Mouse (Mus musculus): ENCODE results near the gene Lrp6. TPM values are rescaled to one million over a fixed set of nuclear protein-coding genes. Genes with fewer than 3 reads are reported as not detected.

The Lrp6 gene
- polyA plus RNA-seq, 1 experiment = 0.21 TPM

- no peaks in the 10 kb centered on the region for H3K4me1 ChIP-seq (ENCODE audit: control insufficient read depth)
- peaks cover 10% of the 10 kb centered on the region for H3K27me3 ChIP-seq (ENCODE audit: control insufficient read depth)
- peaks cover 7% of the 10 kb centered on the region for H3K36me3 ChIP-seq (ENCODE audit: control insufficient read depth)
- no peaks in the 10 kb centered on the region for H3K9me3 ChIP-seq (ENCODE audit: control insufficient read depth, low read length)
- H3K4me3 ChIP-seq (replicated peaks) = no peak overlapping the region
- TF ChIP-seq GATA1 (IDR thresholded peaks at IDR 0.05; ENCODE audit: low read length) (no peak), TAL1 (IDR thresholded peaks at IDR 0.05; ENCODE audit: low read length) (no peak)
Observed at GRCm38 (mm10) chr6:134443198-134443904, 123.4 kb downstream of the Lrp6 start.

GRCm38 (mm10) chr6:134442219-134442618 is 124.5 kb downstream of the Lrp6 start:
- H3K4me3 ChIP-seq (replicated peaks) = no peak overlapping the region
- TF ChIP-seq GATA1 (IDR thresholded peaks at IDR 0.05; ENCODE audit: low read length) (no peak), TAL1 (IDR thresholded peaks at IDR 0.05; ENCODE audit: low read length) (no peak)
- H3K36me3 ChIP-seq (ENCODE audit: control insufficient read depth) = peaks cover 7% of the 10 kb centered on the region
- no peaks in the 10 kb centered on the region for H3K4me1 ChIP-seq (ENCODE audit: control insufficient read depth)
- peaks cover 10% of the 10 kb centered on the region for H3K27me3 ChIP-seq (ENCODE audit: control insufficient read depth)
- no peaks in the 10 kb centered on the region for H3K9me3 ChIP-seq (ENCODE audit: control insufficient read depth, low read length)

GRCm38 (mm10) chr6:134441716-134442115 is 125.0 kb downstream of the Lrp6 start:
- H3K4me1 ChIP-seq (ENCODE audit: control insufficient read depth) = no peaks in the 10 kb centered on the region
- H3K4me3 ChIP-seq (replicated peaks) = no peak overlapping the region
- H3K27me3 ChIP-seq (ENCODE audit: control insufficient read depth) = peaks cover 10% of the 10 kb centered on the region
- TF ChIP-seq TAL1 (IDR thresholded peaks at IDR 0.05; ENCODE audit: low read length) (no peak), GATA1 (IDR thresholded peaks at IDR 0.05; ENCODE audit: low read length) (no peak)
- no peaks in the 10 kb centered on the region for H3K9me3 ChIP-seq (ENCODE audit: control insufficient read depth, low read length)
- peaks cover 7% of the 10 kb centered on the region for H3K36me3 ChIP-seq (ENCODE audit: control insufficient read depth)

GRCm38 (mm10) chr6:134440023-134440422 is 126.7 kb downstream of the Lrp6 start:
- TF ChIP-seq TAL1 (IDR thresholded peaks at IDR 0.05; ENCODE audit: low read length) (no peak), GATA1 (IDR thresholded peaks at IDR 0.05; ENCODE audit: low read length) (no peak)
- Histone ChIP-seq H3K4me3 (replicated peaks) (no peak overlapping the region), H3K9me3 (ENCODE audit: control insufficient read depth, low read length) (no peaks in the 10 kb centered on the region), H3K27me3 (ENCODE audit: control insufficient read depth) (peaks cover 10% of the 10 kb centered on the region), H3K36me3 (ENCODE audit: control insufficient read depth) (peaks cover 3% of the 10 kb centered on the region), H3K4me1 (ENCODE audit: control insufficient read depth) (peaks cover 6% of the 10 kb centered on the region)

- H3K27me3 ChIP-seq (ENCODE audit: control insufficient read depth) = peaks cover 10% of the 10 kb centered on the region
- no peak for TF ChIP-seq TAL1 (IDR thresholded peaks at IDR 0.05; ENCODE audit: low read length)
- TF ChIP-seq GATA1 (IDR thresholded peaks at IDR 0.05; ENCODE audit: low read length) = no peak
- H3K4me1 ChIP-seq (ENCODE audit: control insufficient read depth) = peaks cover 9% of the 10 kb centered on the region
- no peaks in the 10 kb centered on the region for H3K9me3 ChIP-seq (ENCODE audit: control insufficient read depth, low read length)
- H3K36me3 ChIP-seq (ENCODE audit: control insufficient read depth) = no peaks in the 10 kb centered on the region
- no peak overlapping the region for H3K4me3 ChIP-seq (replicated peaks)
Observed at GRCm38 (mm10) chr6:134439401-134440021, 127.3 kb downstream of the Lrp6 start.

- no peaks in the 10 kb centered on the region for H3K36me3 ChIP-seq (ENCODE audit: control insufficient read depth)
- no peak overlapping the region for H3K4me3 ChIP-seq (replicated peaks)
- H3K27me3 ChIP-seq (ENCODE audit: control insufficient read depth) = peaks cover 10% of the 10 kb centered on the region
- H3K4me1 ChIP-seq (ENCODE audit: control insufficient read depth) = peaks cover 15% of the 10 kb centered on the region
- no peaks in the 10 kb centered on the region for H3K9me3 ChIP-seq (ENCODE audit: control insufficient read depth, low read length)
- TF ChIP-seq GATA1 (IDR thresholded peaks at IDR 0.05; ENCODE audit: low read length) = no peak
- TF ChIP-seq TAL1 (IDR thresholded peaks at IDR 0.05; ENCODE audit: low read length) = no peak
Observed at GRCm38 (mm10) chr6:134436955-134437354, 129.8 kb downstream of the Lrp6 start.

- Histone ChIP-seq H3K36me3 (ENCODE audit: control insufficient read depth) (no peaks in the 10 kb centered on the region), H3K4me3 (replicated peaks) (no peak overlapping the region), H3K4me1 (ENCODE audit: control insufficient read depth) (peaks cover 15% of the 10 kb centered on the region), H3K9me3 (ENCODE audit: control insufficient read depth, low read length) (no peaks in the 10 kb centered on the region), H3K27me3 (ENCODE audit: control insufficient read depth) (peaks cover 7% of the 10 kb centered on the region)
- TF ChIP-seq GATA1 (IDR thresholded peaks at IDR 0.05; ENCODE audit: low read length) (no peak), TAL1 (IDR thresholded peaks at IDR 0.05; ENCODE audit: low read length) (no peak)
Observed at GRCm38 (mm10) chr6:134434866-134435390, 131.8 kb downstream of the Lrp6 start.

GRCm38 (mm10) chr6:134434044-134434443 is 132.7 kb downstream of the Lrp6 start:
- no peak overlapping the region for H3K4me3 ChIP-seq (replicated peaks)
- H3K36me3 ChIP-seq (ENCODE audit: control insufficient read depth) = no peaks in the 10 kb centered on the region
- TF ChIP-seq TAL1 (IDR thresholded peaks at IDR 0.05; ENCODE audit: low read length) = no peak
- TF ChIP-seq GATA1 (IDR thresholded peaks at IDR 0.05; ENCODE audit: low read length) = no peak
- H3K4me1 ChIP-seq (ENCODE audit: control insufficient read depth) = peaks cover 15% of the 10 kb centered on the region
- no peaks in the 10 kb centered on the region for H3K9me3 ChIP-seq (ENCODE audit: control insufficient read depth, low read length)
- H3K27me3 ChIP-seq (ENCODE audit: control insufficient read depth) = no peaks in the 10 kb centered on the region

- Histone ChIP-seq H3K9me3 (ENCODE audit: control insufficient read depth, low read length) (no peaks in the 10 kb centered on the region), H3K4me3 (replicated peaks) (no peak overlapping the region), H3K4me1 (ENCODE audit: control insufficient read depth) (peaks cover 15% of the 10 kb centered on the region), H3K27me3 (ENCODE audit: control insufficient read depth) (no peaks in the 10 kb centered on the region), H3K36me3 (ENCODE audit: control insufficient read depth) (no peaks in the 10 kb centered on the region)
- TF ChIP-seq GATA1 (IDR thresholded peaks at IDR 0.05; ENCODE audit: low read length) = no peak
- no peak for TF ChIP-seq TAL1 (IDR thresholded peaks at IDR 0.05; ENCODE audit: low read length)
Observed at GRCm38 (mm10) chr6:134433281-134433680, 133.5 kb downstream of the Lrp6 start.

All from erythroblast, embryonic 14.5 days (primary cell).